Mouse (Mus musculus): ENCODE data around the gene Ffar3.
"Not testable (repeated sequence)": the region's sequence is repeated elsewhere in the genome, so short reads cannot be mapped to it uniquely, and the experiment has no call there.

Gene Ffar3

DNA sequence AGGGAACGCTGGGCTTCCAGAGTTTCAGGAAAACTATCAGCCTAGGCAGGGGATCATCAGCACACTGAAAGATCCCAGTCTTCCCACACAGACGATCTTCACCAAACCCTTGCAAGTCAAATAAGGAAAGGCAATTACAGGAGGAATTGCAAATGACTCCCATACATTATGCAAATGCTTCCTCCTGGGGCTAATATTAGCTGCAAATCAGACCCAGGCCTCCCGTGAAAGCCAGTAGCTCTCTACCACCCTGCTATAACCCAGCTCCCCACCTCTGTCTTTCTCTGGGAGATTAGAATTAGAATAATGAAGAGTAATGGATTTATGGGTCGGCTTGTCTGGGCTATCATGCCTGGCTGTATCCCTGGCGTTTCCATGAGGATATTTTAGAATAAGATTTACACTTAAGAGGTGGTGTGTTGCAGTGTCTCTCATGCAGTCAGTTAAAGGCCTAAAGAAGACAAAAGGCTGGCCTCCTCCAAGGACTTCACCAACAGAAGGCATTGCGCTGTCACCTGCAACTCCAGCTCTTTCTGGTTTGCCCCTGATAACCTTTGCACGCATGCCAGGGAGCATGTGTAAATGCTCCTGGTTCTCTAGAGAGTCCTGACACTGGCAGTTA is 11.2 kb downstream of the Ffar3 start:
- no peak for DNase-seq (ENCODE audit: low read depth, low spot score)

DNA sequence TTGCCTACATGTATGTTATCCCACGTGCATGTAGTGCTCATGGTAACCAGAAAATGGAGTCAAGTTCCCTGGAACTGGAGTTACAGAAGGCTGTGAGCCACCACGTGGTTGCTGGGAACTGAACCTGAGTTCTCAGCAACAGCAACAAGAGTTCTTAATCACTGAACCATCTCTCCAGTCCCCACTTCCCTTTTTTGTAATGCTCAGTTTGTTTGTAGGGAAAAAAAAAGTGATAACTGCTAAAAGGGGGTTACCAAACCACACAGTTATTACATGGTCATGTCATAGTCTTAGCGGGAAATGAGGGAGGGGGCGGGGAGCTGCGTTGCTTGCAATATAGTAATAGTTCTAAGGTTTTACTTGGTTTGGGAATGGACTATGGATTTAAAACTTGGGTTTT is 13.9 kb downstream of the Ffar3 start:
- DNase-seq (ENCODE audit: low read depth, low spot score), result peak; percentile 90

DNA sequence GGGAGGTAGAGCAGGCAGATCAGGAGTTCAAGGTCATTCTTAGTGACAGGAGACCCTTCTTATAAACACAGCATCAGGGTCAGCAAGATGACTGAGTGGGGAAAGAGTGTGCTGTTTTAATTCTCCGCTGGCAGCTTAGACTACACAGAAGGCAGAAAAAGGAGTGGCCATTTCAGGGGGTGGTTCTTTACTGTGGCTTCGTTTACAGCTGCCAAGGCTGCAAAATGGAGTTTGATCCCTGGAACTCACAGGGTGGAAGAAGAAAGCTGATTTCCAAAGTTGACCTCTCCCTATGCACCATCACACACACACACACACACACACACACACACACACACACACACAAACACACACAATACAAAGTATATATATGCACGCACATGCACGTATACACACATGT is 14.6 kb downstream of the Ffar3 start:
- no peak for DNase-seq (ENCODE audit: low read depth, low spot score)

DNA sequence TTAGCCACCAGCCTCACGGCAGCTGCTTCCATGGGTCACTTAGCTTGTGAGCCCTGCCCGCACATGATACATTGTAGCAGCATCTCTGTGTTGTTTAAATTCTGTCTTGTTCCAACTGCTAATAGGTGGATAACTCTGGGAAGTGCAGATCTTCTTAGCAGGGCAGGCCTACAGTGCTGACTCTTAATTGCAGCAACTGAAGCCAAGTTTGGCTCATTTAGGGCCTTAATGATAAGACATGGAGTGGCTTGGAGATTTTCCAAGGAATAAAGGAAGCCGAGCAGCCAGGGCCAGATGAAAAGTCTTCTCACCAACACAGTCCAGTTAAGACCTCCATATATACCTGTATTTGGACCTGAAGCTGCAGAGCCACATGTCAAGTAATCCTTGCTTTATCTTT is 15.7 kb downstream of the Ffar3 start:
- DNase-seq (ENCODE audit: low read depth, low spot score), result no peak

DNA sequence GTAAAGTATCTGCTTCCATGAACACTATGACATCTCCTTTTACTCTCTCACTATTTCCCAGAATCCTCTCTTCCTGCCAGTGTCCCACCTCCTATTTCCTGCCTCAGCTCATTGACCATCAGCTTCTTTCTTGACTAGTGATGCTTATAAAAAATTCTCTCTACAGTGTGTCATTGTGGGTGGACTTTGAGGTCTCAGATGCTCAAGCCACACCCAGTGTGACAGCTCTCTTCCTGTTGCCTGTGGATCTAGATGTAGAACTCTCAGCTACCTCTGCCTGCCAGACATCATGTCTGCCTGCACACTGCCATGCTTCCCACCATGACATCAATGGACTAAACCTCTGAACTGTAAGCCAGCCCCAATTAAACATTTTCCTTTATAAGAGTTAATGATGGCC is 18.7 kb downstream of the Ffar3 start:
- DNase-seq (ENCODE audit: low read depth, low spot score), result no peak

DNA sequence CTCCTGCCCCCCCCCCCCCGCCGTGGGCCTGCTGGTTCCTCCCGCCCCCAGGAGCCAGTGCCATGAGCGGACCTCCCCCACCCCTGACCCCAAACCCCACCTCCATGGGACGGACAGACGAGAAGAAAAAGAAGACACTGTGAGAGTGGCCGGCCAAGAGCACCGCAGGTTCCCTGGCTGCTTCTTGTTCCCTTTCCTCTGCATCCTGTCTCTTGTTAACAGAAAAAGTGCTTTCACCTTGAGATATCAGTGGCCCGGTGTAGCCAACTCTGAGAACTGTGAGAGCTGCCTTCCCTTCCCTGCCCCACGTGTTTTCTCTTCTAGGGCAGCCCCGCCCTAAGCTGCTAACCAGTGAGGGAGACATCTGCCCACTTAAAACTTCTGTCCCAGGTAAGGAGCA is 23.3 kb downstream of the Ffar3 start:
- DNase-seq (ENCODE audit: low read depth, low spot score), result peak; percentile 63

DNA sequence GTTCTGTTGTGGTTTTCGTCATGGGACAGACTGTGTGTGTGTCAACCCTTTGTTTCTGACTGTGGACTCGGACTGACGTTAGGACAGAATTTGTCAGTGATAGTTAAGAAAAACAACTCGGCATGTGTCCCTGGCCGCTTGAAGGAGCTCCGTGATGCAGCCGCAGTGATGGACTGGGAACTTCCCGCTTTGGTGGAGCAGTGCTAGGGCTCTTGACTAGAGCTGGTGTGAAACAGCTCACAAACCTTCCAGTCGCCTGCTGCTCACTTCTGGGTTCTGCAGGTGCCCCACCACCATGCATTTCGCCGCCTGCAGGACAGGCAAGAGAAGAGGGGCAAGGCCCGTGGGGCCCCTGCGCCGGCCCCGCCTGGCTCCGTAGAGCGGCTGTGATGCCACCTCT is 23.7 kb downstream of the Ffar3 start:
- DNase-seq (ENCODE audit: low read depth, low spot score), result peak; percentile 79

DNA sequence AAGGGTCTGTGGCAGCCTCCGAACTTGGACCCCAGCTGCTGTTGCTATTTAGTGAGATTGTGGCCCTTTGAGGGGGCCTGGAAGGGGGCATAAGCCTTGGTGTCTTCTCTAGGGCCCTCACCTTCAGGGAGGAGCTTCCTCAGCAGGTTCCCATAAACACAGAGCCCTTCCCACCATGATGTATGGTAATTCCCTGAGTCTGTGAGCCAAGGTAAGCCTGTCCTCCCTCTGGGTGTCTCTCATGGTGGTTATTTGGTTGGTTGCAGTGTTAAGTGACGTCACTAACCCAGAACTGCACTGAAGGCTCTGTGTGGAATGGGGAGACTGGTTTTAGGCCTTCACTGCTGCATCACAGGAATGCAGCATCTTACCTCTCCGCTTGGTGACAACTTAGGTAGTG is 26.6 kb downstream of the Ffar3 start:
- DNase-seq (ENCODE audit: low read depth, low spot score), result no peak

DNA sequence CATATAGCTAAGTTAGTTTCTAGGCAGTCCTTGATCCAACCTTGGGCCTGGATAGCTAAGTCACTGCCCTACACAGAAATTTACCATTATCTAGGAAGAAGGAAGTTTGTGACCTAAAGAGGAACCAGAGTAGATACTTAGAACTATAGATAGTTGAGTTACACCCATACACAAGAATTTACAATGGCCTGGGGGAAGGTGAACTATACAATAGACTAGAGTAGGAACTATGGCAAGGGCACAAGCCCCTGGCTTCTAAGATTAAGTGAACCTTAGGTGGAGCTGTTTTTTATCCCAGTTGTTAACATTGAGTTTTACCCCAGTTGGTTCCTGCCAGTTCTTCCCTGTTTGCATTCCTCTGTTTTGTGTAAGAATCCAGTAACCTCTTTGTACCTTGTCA is 27.1 kb downstream of the Ffar3 start:
- not testable (repeated sequence) for DNase-seq (ENCODE audit: low read depth, low spot score)

DNA sequence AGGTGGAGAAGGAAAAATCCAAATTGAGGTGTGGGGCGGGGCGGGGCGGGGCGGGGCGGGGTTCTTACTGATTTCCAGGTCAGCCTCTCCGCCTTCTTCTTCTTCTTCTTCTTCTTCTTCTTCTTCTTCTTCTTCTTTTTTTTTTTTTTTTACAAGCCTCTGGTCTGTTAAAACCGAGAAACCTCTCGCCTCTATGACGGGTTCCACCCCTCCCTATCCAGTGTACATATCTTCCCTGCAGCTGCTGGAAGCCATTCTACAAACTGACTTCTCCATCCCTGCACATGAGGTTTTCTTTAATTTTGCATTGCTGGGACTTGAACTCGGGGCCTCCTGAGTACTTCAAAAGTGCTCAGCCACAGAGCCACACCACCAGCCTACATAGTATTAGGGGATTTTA is 29.3 kb downstream of the Ffar3 start:
- no peak for DNase-seq (ENCODE audit: low read depth, low spot score)

DNA sequence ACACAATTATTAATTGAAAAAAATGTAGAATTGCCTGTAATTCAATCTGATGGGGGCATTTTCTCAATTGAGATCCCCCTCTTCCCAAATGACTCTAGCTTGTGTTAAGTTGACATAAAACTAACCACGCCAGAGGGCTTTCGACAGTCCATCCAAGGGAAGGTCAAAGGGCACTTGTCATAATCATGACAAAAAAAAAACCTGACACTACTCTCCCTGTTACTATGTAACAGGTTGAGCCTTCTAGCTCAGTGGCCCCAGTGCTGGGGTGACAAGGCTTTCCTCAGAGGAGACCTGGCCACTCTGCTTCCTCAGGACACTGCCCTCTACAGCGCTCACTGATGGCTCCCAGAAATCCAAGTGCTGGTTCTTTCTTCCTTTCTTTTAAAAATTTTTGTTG is 31.7 kb downstream of the Ffar3 start:
- no peak for DNase-seq (ENCODE audit: low read depth, low spot score)

DNA sequence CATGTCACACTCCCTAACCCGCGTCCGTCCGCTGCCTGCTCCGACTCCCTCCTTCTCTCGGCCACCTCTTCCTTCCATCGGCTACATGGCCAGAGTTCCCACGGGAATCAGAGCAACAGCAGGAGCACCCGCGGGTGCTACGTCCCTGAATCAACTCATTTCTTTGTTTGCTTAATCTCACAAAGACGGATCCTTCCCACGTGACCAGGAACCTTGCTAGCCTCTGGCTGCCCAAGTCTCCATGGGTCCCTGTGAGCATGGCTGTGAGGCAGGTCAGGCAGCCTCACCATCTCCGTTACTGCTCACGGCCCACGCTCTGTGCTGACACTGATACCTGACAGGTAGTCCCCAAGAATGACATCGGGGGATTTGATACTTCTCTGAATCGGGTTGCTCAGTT is 32.3 kb downstream of the Ffar3 start, which contains the start of gene Ffar2:
Gene Ffar2, minus strand, starts transcription at position 101 of the 400 bp plus-strand sequence.
- DNase-seq (ENCODE audit: low read depth, low spot score), result no peak

DNA sequence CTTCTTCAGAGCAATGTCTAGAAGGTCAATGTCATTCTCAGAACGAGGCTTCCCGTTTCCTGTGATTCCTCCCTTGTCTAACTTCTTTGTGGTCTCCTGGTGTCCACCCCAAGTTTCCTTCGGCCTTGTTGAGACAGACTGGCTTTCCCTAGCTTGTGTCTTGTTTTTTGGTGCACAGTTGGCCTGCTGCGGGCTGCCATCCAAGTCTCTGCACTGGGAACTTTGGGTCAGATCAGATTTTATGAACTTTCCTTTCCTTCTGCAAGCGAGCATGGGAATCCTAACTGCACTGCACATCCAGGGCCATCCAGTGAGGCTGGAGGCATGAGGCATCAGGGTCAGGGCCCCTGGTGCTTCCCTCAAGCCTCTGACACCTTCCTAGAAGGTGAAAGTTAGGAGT is 34.4 kb downstream of the Ffar3 start:
- no peak for DNase-seq (ENCODE audit: low read depth, low spot score)

DNA sequence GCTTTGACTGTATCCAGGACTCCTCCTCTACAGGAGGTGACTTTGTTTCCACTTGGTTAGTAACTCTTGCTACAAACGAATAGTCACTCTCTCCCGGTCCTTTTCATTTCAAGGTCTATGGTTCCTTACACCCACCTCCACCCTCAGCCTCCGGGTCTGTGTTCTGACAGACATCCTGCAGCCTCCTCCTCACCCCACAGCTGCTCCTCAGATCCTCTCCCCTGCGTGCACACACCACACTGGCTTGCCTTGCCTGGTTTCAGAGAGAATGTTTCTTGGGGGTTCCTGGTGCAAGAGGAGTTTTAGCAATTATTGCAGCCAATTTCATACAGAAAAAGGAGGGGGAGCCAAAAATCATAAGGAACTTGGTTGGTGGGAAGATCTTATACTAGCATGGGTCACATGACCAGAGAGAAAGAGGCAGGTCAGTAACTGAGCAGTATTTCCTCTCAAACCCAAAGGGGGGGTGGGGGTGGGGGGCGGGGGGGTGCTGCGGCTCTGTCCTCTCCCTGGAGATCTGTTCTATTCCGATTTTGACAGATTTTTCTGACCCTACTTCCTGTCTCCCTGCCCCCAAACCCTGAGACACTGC is 35.0 kb downstream of the Ffar3 start:
- no peak for DNase-seq (ENCODE audit: low read depth, low spot score)

DNA sequence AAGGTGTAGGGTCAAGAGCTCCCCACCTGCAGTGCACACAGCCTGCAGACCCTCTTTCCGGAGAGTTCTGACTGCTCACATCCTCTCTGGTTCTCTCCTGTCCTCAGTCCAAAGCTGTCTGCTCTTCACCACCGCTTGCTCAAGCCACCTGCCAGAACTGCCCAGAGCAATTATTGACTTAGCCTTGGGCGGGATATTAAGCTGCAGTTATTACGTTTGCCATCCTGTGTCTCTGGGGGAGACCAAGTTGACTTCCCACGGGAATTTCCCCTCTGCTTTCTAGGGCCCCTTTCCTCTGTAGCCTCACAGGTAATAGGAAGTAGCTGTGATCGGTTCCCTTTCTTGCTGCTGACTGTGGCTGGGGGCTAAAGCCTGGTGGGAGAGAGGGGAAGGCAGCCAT is 35.8 kb downstream of the Ffar3 start:
- DNase-seq (ENCODE audit: low read depth, low spot score), result no peak

DNA sequence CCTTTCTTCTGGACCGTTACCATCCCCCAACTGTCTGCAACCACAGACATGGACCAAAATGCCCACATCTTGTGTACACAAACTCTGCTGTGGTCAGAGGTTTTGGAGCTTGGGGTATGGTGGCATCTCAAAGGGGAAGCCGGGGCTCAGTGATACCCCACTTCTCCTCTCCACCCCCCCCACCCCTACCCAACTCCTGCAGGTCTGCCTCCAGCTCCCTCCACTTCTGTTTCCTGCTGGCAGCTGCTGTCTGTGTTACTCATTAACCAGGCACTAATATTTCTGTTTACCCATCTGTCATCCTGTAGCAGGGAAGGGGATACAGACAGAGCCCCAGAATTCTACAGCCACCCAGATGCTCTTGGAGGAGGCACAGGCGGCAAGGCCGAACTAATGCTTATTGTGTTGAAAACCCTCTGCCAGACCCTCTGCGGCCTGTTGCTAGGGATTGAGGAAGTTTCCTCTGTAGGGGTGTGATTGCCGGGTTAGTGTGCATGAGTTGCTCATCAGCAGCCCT is 43.6 kb downstream of the Ffar3 start:
- peak; percentile 65 for DNase-seq (ENCODE audit: low read depth, low spot score)

DNA sequence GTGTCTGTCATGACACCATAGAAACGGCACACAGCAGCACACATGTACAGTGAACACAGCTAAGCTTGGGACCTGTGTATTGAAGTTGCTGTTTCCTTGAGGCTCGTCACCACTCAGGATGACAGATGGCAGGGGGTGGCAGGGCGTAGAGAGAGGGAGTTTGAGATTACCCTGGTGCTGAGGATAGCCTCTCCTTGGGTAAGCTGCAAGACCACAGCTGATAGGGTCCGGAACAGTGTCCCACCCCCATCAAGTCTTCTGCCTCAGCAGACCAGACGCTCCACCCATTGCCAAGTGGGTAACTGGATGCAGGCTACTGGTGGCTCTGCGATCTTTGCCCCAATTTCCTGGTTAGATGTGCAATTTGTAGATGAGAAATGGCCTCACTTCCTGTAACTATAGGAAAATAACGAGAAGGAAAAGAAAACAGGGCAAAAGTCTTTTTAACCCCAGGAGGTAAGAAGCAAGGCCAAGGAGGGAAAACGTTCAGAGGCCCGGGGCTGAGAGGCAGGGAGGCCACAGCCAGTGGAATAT is 44.2 kb downstream of the Ffar3 start:
- DNase-seq (ENCODE audit: low read depth, low spot score), result peak; percentile 27

DNA sequence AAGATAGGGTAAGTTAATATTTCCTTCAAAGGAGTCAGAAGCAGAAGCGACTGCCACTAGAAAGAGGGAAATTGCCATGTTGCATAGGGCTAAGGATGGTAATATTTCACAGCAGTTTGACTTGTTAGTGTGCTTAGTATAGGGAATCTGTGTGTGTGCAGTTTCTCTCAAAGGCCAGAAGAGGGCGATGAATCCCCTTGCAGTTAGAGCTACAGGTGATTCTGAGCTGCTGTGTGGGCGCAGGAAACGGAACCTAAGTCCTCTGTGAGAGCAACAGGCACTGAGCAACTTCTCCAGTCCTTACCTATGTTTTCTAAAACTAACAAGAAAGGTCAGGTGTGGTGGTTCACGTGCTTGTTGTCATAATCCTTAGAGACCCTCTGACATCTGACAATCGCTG is 45.7 kb downstream of the Ffar3 start:
- peak; percentile 71 for DNase-seq (ENCODE audit: low read depth, low spot score)

DNA sequence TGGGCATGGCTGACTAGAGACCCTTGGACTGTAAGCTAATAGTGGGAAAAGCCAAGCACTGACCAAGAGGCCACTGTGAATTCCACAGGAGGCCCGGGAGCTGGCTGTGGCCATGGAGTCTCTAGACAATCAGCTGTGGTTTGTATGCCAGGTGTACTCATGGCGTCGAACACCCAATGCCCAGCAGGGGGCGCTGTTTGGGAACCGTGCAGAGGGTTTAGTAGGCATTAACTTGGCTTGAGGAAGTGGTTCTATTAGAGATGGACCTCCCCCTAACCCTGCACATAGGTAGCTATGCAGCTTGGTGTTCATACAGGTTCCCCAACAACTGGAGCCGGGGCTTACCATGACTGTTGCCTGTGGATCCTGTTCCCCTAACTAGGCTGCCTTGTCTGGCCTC is 50.1 kb downstream of the Ffar3 start:
- DNase-seq (ENCODE audit: low read depth, low spot score), result peak; percentile 80

All from A20 (cell line).